Mouse (Mus musculus) kidney, adult 2 months (tissue): ENCODE data around the gene Tysnd1.

Source experiments
- CTCF ChIP-seq: fragments of 200-500 bp; conservative IDR thresholded peaks from 2 replicates; pipeline ENCODE4 v1.5.1; 2011; ENCODE audit warnings: low read depth, mild to moderate bottlenecking, control low read depth, low read length, moderate library complexity, mixed read lengths; ENCODE audit not compliant: insufficient read depth, insufficient read length
- POLR2A ChIP-seq: fragments of 200-500 bp; IDR thresholded peaks from one replicate; pipeline ENCODE4 v1.6.1; 2011; ENCODE audit warnings: low read depth, low read length, control low read depth

DNA sequence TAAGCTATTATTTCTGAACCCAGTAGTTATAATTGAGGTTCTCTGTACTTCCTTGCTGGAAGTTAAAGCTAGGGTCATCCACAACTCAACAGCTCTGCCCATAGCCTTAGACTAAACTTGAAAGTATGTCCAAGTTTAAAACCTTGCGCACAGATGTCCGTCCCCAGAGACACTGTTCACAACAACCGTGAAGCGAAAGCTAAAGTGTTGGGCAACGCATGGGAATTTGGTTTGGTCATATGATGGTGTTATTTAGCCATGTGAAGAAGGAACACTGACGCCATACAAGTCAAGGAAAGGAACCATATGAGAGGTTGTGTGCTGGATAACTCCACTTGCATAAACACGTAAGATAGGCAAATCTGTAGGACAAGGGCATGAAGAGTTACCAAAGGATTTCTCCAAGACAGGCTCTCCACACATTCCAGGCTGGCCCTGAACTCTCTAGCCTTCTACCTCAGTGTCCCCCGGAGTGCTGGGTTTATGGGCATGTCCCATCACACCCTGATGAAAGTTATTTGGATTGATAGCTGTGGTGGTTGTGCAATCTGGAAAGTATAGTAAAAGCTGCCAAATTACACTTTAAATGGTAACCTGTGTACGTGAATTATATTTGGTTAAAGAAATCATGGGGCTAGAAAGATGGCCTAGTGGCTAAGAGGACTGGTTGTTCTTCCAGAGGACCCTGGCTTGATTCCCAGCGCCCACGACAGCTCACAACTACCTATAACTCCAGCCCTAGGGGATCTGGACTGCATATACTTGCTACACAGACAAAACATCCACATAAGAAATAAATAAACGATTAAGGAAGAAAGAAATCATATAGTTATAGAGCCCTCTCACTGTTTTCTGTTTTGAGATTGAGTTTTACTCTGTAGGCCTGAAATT is 22.3 kb downstream of the Tysnd1 start:
- TF ChIP-seq CTCF (no peak), POLR2A (no peak)
